Mouse (Mus musculus) c-Kit-positive CD71-positive TER-119-negative erythroid progenitor cells, embryonic 14.5 days (primary cell): Measurements from ENCODE around the gene A26c2.

Experiments used
- DNase-seq: peaks from one replicate; pipeline ENCODE4 v3.0.0-alpha.2; 2013; ENCODE audit warnings: low read depth

The A26c2 gene

GRCm38 (mm10) chr7:62823573-62823972 lies at the start of gene A26c2:
Gene A26c2, minus strand, starts transcription at chr7:62823673.
- DNase-seq: no peak

- no peak for DNase-seq
Measured at GRCm38 (mm10) chr7:62851471-62851870, 28.0 kb upstream of the A26c2 start.
